Mouse (Mus musculus) thymus, adult 2 months (tissue): ENCODE results near the gene Slc12a8.

Experiments used
- CTCF ChIP-seq: fragments of 200-500 bp; IDR thresholded peaks from 2 replicates; pipeline ENCODE4 v1.5.1; 2012; ENCODE audit warnings: mild to moderate bottlenecking, control low read depth, low read length, moderate library complexity, borderline replicate concordance; ENCODE audit not compliant: control insufficient read depth, poor library complexity, insufficient read depth; ENCODE audit errors: extremely low read depth
- POLR2A ChIP-seq: fragments of 200-500 bp; IDR thresholded peaks from 2 replicates; pipeline ENCODE4 v1.6.1; 2012; ENCODE audit warnings: mild to moderate bottlenecking, low read length, control low read depth, moderate library complexity; ENCODE audit not compliant: control insufficient read depth, poor library complexity, insufficient read depth; ENCODE audit errors: extremely low read depth

DNA sequence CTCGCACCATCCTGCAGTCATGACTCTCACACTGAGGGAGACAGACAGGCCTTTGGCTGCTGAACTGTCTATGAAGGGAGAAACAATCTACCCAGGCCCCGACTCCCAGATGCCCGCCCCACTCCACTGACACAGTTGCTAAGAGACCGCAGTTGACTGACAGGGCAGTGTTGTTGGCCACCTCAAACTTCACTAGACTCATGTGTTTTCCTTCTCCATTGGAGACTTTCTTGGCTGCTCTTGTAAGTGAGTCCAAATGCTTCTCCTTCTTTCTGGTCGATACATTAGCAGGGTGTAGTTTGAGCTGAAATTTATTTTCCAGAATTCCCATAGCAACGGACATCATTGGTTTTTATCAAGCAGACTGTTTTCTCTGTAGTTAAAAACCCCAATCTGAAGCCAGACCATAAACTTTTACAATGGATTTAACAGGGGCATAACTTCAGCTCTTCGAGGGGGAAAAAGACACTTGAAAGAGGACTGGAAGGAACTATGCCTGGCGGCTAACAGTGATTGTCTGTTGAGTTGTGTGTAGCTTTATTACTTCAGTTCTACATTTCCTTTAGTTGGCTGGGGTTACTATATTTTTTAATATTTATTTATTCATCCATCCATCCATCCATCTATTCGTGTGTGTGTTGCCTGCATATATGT is 36.7 kb downstream of the Slc12a8 start:
- TF ChIP-seq CTCF (no peak), POLR2A (no peak)
